Mouse (Mus musculus) C2C12 (cell line): ENCODE measurements around the gene Hivep1.

Experiments used
- CEBPB ChIP-seq: IDR thresholded peaks from one replicate; pipeline ENCODE4 v1.6.1; 2011; ENCODE audit warnings: low read depth, mild to moderate bottlenecking, control low read depth, moderate library complexity
- CTCF ChIP-seq: IDR thresholded peaks from one replicate; pipeline ENCODE4 v1.5.1; 2011; ENCODE audit not compliant: control insufficient read depth, insufficient read depth, insufficient read length
- MYOD1 ChIP-seq: IDR thresholded peaks from one replicate; pipeline ENCODE4 v1.6.1; 2011; ENCODE audit warnings: low read depth; ENCODE audit not compliant: control insufficient read depth, insufficient read length
- MYOG ChIP-seq: IDR thresholded peaks from one replicate; pipeline ENCODE4 v1.6.1; 2011; ENCODE audit not compliant: control insufficient read depth, insufficient read length; ENCODE audit errors: extremely low read depth
- USF1 ChIP-seq: IDR thresholded peaks from one replicate; pipeline ENCODE4 v1.6.1; 2011; ENCODE audit warnings: low read depth, mild to moderate bottlenecking, control low read depth, moderate library complexity

DNA sequence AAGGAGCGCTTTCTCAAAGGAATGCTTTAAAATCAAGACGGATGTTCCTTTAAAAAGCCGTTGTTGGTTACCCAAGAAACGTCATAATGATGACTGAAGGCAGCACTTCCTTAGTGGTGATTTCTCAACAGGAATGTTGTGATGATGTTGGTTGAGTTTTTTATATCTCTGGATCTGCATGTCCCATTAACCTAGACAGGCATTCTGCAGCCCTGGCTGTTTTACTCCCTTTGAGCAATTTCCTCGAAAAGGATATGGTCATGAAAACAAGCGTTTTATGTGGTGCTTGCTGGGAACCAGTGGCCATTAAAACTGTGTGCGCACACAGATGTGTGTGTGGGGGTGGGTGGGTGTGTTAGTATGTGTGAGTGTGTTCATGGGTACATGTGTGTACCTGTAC, 170.6 kb downstream of the Hivep1 start:
- TF ChIP-seq CTCF (no peak), MYOD1 (no peak), MYOG (no peak), USF1 (no peak), CEBPB (no peak)
